8 mouse cellular contexts compared by ENCODE assay signal in the genomic region with DNA sequence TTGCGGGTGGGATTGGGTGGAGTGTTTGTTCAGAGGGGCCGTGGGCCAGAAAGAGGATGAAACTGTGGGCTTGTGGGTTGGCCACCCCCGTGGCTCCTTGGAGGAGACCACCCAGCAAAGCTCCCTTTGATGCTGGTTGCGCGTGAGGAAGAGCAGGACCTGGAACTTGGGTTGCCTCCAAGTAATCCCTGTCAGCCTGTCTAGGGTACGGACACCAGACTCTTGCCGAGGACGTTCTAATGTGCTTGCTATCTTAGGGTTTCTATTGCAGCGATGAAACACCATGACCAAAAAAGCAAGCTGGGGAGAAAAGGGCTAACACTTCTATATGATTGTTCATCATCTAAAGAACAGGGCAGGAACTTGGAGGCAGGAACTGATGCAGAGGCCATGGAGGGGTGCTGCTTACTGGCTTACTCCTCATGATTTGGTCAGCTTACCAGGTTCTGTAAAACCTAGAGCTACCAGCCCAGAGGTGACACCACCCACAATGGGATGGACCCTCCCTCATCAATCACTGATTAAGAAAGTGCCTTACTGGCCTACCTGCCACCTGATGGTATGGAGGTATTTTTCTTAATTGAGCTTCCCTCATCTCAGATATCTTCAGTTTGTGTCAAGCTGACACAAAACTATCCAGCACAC. TPM values are rescaled to one million over a fixed set of nuclear protein-coding genes. Genes with fewer than 3 reads are reported as not detected.
A peak's percentile ranks its signal among the peaks of the same experiment; 100 is the strongest.
DNase-seq lines count a peak whose midpoint lies in the region; ATAC-seq and TF ChIP-seq lines count a peak whose summit lies in the region.
"Not testable (repeated sequence)": the region's sequence is repeated elsewhere in the genome, so short reads cannot be mapped to it uniquely, and the experiment has no call there.

No protein-coding gene starts in this region.

- TF ChIP-seq POLR2A in bone marrow, adult 2 months (IDR thresholded peaks at IDR 0.05; ENCODE audit: borderline replicate concordance, control insufficient read depth, low read depth, low read length); lung, adult 2 months (IDR thresholded peaks at IDR 0.05; ENCODE audit: borderline replicate concordance, extremely low read depth, low read depth, low read length): not testable (repeated sequence)

- intact Hi-C loops in gastrocnemius, adult 2 months (cut with DNase I) = loop anchor here (5.0 kb wide), 1 partner anchor 68 kb away; no protein-coding TSS in a partner anchor
- intact Hi-C loops in left cerebral cortex, adult 2 months (cut with DNase I) = loop anchor here (1.0 kb wide), 1 partner anchor 74 kb away; no protein-coding TSS in a partner anchor

- peak overlapping the region; percentile 48 for H3K4me2 ChIP-seq in embryonic facial prominence, embryonic 14.5 days (ENCODE audit: low read depth, low read length)
- peak overlapping the region; percentile 65 for H3K4me2 ChIP-seq in hindbrain, embryonic 15.5 days
- peak overlapping the region; percentile 57 for H3K4me2 ChIP-seq in midbrain, embryonic 15.5 days
- peak overlapping the region; percentile 60 for H3K4me2 ChIP-seq in stomach, embryonic 16.5 days (ENCODE audit: low read depth, low read length)

- DNase-seq in embryonic facial prominence, embryonic 14.5 days (ENCODE audit: low spot score); gastrocnemius, adult 2 months; left cerebral cortex, adult 2 months (ENCODE audit: extremely low spot score in 1 of 2, low spot score in 2 of 2); lung, adult 2 months: not testable (repeated sequence)

- not testable (repeated sequence) for TF ChIP-seq CTCF in bone marrow, adult 2 months (IDR thresholded peaks at IDR 0.05; ENCODE audit: control insufficient read depth, insufficient read depth, low read length); gastrocnemius, adult 2 months (IDR thresholded peaks at IDR 0.05); left cerebral cortex, adult 2 months (IDR thresholded peaks at IDR 0.05); lung, adult 2 months (IDR thresholded peaks at IDR 0.05; ENCODE audit: insufficient read depth, low read length)

- peak overlapping the region; percentile 92 for H3K4me3 ChIP-seq in bone marrow, adult 2 months (replicated peaks; ENCODE audit: control insufficient read depth, low read depth, low read length)
- H3K4me3 ChIP-seq in embryonic facial prominence, embryonic 14.5 days (ENCODE audit: low read depth, low read length) = peak overlapping the region; percentile 63
- peak overlapping the region; percentile 80 for H3K4me3 ChIP-seq in gastrocnemius, adult 2 months
- H3K4me3 ChIP-seq in hindbrain, embryonic 15.5 days = peak overlapping the region; percentile 75
- peak overlapping the region; percentile 60 for H3K4me3 ChIP-seq in left cerebral cortex, adult 2 months
- H3K4me3 ChIP-seq in lung, adult 2 months (replicated peaks; ENCODE audit: extremely low read depth, low read depth, low read length) = peak overlapping the region; percentile 84
- peak overlapping the region; percentile 61 for H3K4me3 ChIP-seq in midbrain, embryonic 15.5 days
- peak overlapping the region; percentile 62 for H3K4me3 ChIP-seq in stomach, embryonic 16.5 days (replicated peaks; ENCODE audit: low read length)

- H3K27me3 ChIP-seq in embryonic facial prominence, embryonic 14.5 days (replicated peaks; ENCODE audit: control insufficient read depth, insufficient read depth, low read length); hindbrain, embryonic 15.5 days; midbrain, embryonic 15.5 days (replicated peaks); stomach, embryonic 16.5 days (ENCODE audit: control insufficient read depth, insufficient read depth, low read length): not testable (repeated sequence)

- not testable (repeated sequence) for H3K36me3 ChIP-seq in embryonic facial prominence, embryonic 14.5 days (ENCODE audit: control insufficient read depth, insufficient read depth, low read length); hindbrain, embryonic 15.5 days; midbrain, embryonic 15.5 days (replicated peaks); stomach, embryonic 16.5 days (ENCODE audit: control insufficient read depth, insufficient read depth, low read length)

- not testable (repeated sequence) for ATAC-seq in embryonic facial prominence, embryonic 14.5 days (ENCODE audit: low read depth)
- ATAC-seq in hindbrain, embryonic 15.5 days (ENCODE audit: low FRiP score, low read depth) = peak; percentile 27
- peak; percentile 80 for ATAC-seq in midbrain, embryonic 15.5 days (replicated peaks)
- ATAC-seq in stomach, embryonic 16.5 days (ENCODE audit: insufficient read depth, low FRiP score) = peak; percentile 53

- H3K27ac ChIP-seq in bone marrow, adult 2 months (ENCODE audit: control insufficient read depth, insufficient read depth, low read depth, low read length, poor library complexity); embryonic facial prominence, embryonic 14.5 days (replicated peaks; ENCODE audit: low read depth, low read length): not testable (repeated sequence)
- H3K27ac ChIP-seq in gastrocnemius, adult 2 months = peak overlapping the region; percentile 90
- H3K27ac ChIP-seq in hindbrain, embryonic 15.5 days (replicated peaks) = peak overlapping the region; percentile 75
- H3K27ac ChIP-seq in left cerebral cortex, adult 2 months = peak overlapping the region; percentile 86
- H3K27ac ChIP-seq in midbrain, embryonic 15.5 days = peak overlapping the region; percentile 71
- peak overlapping the region; percentile 22; the same call in 1 of the 2 replicates for H3K27ac ChIP-seq in stomach, embryonic 16.5 days (ENCODE audit: low read length)

- not testable (repeated sequence) for H3K4me1 ChIP-seq in bone marrow, adult 2 months (ENCODE audit: control insufficient read depth, insufficient read depth, low read length); embryonic facial prominence, embryonic 14.5 days (ENCODE audit: control insufficient read depth, insufficient read depth, low read length); hindbrain, embryonic 15.5 days (replicated peaks); lung, adult 2 months (ENCODE audit: control insufficient read depth, insufficient read depth, low read length); midbrain, embryonic 15.5 days; stomach, embryonic 16.5 days (ENCODE audit: control insufficient read depth, insufficient read depth, low read length)

- H3K9ac ChIP-seq in embryonic facial prominence, embryonic 14.5 days (ENCODE audit: low read depth, low read length) = peak overlapping the region; percentile 69
- peak overlapping the region; percentile 77 for H3K9ac ChIP-seq in hindbrain, embryonic 15.5 days
- peak overlapping the region; percentile 70 for H3K9ac ChIP-seq in midbrain, embryonic 15.5 days
- peak overlapping the region; percentile 72 for H3K9ac ChIP-seq in stomach, embryonic 16.5 days (ENCODE audit: low read length)

- H3K9me3 ChIP-seq in embryonic facial prominence, embryonic 14.5 days (ENCODE audit: control insufficient read depth, low read length); hindbrain, embryonic 15.5 days; midbrain, embryonic 15.5 days; stomach, embryonic 16.5 days (replicated peaks; ENCODE audit: control insufficient read depth, low read length): not testable (repeated sequence)

- WGBS in bone marrow, adult 2 months = 5% methylated on average over 9 of the region's 9 CpGs
- 5% methylated on average over 9 of the region's 9 CpGs for whole genome bisulfite sequencing in embryonic facial prominence, embryonic 14.5 days
- 3% methylated on average over 9 of the region's 9 CpGs for WGBS in hindbrain, embryonic 15.5 days
- 2% methylated on average over 9 of the region's 9 CpGs for WGBS in lung, adult 2 months
- WGBS in midbrain, embryonic 15.5 days = 3% methylated on average over 9 of the region's 9 CpGs
- 5% methylated on average over 9 of the region's 9 CpGs for WGBS in stomach, embryonic 16.5 days

RNA-seq across cellular contexts. Expression of a gene that starts 0.8 kb away (rescaled TPM):
- polyA plus RNA-seq in bone marrow, adult 2 months (2011; ENCODE audit: insufficient read depth, insufficient read length, low replicate concordance, missing spikeins) = 4.8 and 8.4 TPM in 2 replicates
- 23.8 and 24.0 TPM in 2 replicates for polyA plus RNA-seq in embryonic facial prominence, embryonic 14.5 days (2014; fragmentation: Nextera tagmentation; extraction: Ambion mirVana)
- 1 to 10 TPM; 7.2 to 8.9 TPM for total RNA-seq in gastrocnemius, adult 2 months (2021)
- 30.3 and 34.1 TPM in 2 replicates for polyA plus RNA-seq in hindbrain, embryonic 15.5 days (2015; fragmentation: Nextera tagmentation; extraction: Ambion mirVana)
- 10 to 100 TPM; 26.3 to 31.5 TPM for total RNA-seq in left cerebral cortex, adult 2 months (2021)
- polyA plus RNA-seq in lung, adult 2 months (2012; rRNA removed) = 9.0 and 10.0 TPM in 2 replicates
- polyA plus RNA-seq in midbrain, embryonic 15.5 days (2015; fragmentation: Nextera tagmentation; extraction: Ambion mirVana) = 33.4 and 38.7 TPM in 2 replicates
- 20.6 and 22.0 TPM in 2 replicates for polyA plus RNA-seq in stomach, embryonic 16.5 days (2015; fragmentation: Nextera tagmentation; extraction: Ambion mirVana)
